Mouse (Mus musculus): ENCODE results near the gene Hist1h3a. TPM values are rescaled to one million over a fixed set of nuclear protein-coding genes. Genes with fewer than 3 reads are reported as not detected.
"Not testable (repeated sequence)": the region's sequence is repeated elsewhere in the genome, so short reads cannot be mapped to it uniquely, and the experiment has no call there.

Gene Hist1h3a
- total RNA-seq (2021), result 10 to 100 TPM; 37.3 to 46.3 TPM

DNA sequence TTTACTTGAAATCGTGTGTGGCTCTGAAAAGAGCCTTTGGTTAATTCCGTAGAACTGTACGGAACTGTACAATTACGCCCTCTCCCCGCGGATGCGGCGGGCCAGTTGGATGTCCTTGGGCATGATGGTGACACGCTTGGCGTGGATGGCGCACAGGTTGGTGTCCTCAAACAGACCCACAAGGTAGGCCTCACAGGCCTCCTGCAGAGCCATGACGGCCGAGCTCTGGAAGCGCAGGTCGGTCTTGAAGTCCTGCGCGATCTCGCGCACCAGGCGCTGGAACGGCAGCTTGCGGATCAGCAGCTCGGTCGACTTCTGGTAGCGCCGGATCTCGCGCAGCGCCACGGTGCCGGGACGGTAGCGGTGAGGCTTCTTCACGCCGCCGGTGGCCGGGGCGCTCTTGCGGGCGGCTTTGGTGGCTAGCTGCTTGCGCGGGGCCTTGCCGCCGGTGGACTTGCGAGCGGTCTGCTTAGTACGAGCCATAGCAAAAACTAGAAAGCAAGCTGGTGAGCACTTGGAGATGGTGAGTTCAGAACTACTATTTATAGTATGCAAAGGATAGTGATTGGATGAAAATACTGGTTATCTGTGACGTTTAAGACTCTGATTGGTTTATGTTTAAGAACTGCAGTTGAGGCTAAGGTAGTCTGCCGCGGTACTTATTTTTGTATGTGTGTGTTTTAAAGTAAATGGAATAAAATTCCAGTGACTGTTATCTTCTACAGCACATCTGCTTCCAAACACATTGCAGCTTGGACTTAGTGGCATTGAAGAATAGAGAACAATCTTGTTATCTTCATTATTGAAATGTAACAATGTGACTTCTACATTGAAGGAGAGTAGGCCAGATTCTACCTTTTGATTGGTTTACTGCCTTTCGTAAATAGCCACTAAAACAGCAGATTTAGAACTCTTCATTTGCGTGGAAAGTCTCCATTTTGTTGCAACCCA lies at the start of gene Hist1h3a:
TSS of gene Hist1h3a (minus strand) at position 516 of the 951 bp plus-strand sequence.
- peak; percentile 53 to 58 for DNase-seq

DNA sequence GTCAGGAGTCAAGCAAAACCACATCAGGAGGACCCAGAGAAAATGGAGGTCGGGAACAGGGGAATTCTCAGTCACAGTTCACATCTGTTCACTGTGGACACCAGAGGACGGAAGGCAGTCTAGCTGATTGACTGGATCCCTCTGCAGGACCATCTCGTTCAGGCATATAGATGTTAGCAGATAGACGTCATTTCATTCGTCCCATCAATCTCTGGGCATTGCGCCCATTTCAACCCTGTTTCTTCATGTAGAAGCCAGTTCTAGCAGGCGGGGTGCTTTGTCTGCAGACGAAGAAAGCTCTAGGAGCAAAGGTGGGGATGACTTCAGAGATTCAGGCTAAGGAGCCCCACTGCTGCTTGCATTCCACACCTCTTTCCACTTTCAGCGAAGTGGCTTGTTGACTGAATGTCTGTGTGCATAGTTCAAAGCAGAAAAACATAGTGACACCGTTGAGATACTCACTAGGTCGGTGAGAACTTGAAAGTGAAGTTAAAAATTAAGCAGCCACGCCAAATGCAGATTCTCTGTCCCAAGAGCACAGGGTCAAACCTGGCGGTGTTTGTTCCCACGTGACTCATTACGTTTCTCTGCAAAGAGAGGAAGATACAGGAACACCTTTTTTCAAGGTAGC lies 44.4 kb upstream of the Hist1h3a start, which contains the start of gene Slc17a2:
TSS of gene Slc17a2 (plus strand) at position 572 of the 631 bp plus-strand sequence.
- no peak for DNase-seq

DNA sequence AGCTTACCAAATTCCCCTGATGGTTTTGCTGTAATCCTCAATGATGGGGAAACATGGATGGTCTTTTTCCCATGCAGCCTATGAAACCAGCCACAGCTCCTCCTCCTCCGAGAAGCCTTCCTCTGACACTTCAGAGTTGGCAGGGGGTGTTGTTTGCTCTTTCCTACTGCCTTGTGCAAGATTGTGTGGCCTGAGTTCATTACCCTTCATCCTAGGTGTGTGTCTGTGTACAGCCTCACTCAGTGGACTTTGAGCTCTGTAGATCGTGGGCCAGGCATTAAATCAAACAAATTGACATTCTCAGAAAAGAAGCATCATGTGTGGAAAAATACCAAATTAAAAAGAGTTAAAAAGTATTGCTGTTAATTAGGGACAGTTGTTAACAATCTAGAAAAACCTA lies 42.3 kb upstream of the Hist1h3a start:
- DNase-seq, result no peak

DNA sequence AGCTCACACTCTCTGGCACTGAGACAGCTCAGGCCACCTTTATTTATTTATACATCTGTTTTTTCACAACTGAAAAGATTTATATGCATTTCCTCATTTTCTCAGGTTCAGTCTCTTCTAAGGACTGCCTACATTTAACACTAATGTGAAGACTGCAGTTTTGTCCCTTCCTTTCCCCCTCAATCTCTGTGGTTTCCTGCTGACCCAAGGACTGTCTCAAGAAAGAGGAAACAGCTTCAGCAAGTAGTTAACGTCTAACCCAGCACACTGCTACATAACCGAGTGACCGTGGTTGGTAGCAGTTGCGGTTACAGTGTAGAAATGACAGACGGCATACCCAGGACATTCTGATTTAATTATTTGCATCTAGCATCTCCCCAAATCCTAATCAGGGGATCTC lies 37.2 kb upstream of the Hist1h3a start:
- DNase-seq, result no peak

DNA sequence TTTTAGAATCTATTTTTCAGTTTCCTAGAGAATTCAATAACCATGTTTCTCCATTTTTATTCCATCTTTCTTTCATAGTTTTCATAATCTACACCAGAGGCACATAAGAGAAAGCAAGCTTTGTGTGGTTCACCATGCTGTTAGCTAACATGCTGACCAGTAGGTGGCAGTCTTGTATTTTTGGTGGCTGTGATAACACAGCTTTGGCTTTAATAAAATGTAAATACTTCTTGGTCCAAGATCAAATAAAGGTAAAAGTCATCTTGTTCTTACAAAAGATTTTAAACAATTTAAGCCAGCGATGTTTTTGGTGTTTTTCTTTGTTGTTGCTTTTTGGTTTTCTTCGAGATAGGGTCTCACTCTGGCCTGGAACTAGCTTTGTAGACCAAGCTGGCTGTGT lies 30.3 kb upstream of the Hist1h3a start:
- peak in 1 of 2 experiments; percentile 37 for DNase-seq

DNA sequence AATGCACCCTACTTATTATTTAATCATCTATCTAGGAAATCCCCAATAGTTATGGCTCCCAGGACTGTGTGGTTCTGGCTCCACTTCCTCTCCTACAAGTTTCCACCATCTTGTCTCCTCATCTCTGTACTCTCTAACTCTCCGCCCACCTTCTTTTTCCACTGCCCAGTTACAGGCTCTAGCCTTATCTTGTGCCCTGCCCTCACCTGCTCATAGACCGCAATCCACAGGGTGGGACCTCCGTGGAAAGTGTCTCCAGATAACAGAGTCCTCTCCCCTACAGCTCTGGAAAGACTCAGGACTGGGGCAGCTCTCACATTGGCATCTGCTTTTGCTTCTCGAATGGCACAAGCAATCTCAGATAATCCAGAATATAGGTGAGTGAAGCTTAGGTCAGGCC lies 16.8 kb upstream of the Hist1h3a start:
- no peak for DNase-seq

DNA sequence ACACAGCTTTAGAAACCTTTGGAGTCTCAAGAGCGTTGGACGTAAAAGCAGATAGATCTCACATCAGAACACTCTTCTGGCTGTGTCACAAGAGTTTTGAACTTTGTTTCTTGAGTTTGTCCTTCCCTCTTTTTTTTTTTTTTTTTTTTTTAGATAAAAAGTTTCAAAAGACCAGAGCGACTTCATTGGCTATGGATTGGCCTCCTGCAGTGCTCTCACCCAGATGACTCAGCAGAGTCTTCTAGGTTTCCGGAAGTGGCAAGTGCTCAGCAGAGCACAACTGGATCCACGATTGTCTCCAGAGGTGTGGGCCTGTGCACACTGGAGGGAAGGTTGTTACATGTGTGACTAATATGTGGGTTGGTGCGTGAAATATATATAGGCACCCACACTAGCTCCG lies 16.2 kb upstream of the Hist1h3a start:
- DNase-seq, result no peak

DNA sequence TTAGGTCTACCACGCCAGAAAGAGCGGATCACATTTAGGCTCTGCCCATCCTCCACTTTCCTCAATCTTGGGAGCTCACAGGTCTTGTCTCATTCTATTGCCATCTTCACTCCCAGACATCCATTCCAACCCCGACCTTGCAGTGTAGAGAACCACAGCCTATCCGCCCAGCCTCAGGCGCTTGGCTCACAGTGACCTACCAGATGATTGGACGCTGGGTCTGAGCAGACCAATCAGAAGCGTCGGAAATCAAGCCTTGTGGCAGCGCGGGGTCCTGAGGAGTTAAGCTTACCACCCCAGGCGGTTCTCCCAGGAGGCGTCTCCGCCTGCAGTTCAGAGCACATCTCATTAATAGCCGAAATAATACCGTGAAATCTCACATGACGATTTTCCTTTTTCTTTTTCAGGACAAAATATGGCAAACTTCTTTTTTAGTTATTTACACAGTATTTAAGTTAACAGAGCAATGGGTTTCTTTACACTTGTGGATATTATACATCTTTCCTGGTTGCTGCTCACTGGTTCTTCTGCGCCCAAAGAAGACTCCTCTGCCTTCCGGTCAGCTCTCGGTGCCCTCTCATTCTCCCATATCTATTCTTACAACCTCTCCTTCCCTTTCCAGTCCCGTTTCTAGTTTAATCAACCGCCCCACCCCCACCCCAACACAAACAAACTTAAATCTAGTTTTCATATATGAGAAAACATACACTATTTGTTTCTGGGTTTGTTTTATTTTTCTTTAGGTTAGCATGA lies 10.6 kb upstream of the Hist1h3a start:
- peak; percentile 18 for DNase-seq

DNA sequence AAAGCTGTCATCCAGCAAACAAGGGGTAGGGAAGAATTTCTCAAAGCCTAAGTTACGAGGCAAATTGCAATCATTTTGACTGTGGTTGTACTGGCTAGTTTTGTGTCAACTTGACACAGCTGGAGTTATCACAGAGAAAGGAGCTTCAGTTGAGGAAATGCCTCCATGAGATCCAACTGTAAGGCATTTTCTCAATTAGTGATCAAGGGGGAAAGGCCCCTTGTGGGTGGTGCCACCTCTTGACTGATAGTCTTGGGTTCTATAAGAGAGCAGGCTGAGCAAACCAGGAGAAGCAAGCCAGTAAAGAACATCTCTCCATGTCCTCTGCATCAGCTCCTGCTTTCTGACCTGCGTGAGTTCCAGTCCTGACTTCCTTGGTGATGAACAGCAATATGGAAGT lies 7.4 kb upstream of the Hist1h3a start, which contains the start of gene Trim38:
TSS of gene Trim38 (plus strand) at position 301 of the 400 bp plus-strand sequence.
- not testable (repeated sequence) for DNase-seq

DNA sequence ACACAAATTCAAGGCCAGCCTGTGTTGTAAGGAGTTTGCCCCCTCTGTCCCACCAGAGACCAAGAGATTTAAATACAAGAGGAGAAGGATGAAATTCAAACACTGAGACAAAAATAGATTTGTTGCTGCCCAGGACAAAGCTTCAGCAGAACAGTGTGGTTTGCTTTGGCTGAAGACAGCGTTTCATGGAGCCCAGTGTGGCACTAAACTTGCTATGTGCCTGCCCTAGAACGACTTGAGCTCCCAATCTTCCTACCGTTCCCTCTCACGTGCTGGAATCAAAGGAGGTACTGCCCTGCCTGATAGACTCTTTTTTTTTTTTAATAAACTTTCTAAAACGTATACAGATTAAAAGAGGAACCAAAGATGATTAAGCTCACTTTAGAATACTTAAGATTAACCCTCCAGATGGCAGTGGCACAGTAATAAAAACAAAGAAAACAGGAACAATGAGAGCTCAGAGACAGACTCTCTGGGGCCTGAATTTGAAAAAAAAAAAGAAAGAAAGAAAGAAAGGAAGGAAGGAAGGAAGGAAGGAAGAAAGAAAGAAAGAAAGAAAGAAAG lies 6.7 kb upstream of the Hist1h3a start:
- DNase-seq, result no peak

DNA sequence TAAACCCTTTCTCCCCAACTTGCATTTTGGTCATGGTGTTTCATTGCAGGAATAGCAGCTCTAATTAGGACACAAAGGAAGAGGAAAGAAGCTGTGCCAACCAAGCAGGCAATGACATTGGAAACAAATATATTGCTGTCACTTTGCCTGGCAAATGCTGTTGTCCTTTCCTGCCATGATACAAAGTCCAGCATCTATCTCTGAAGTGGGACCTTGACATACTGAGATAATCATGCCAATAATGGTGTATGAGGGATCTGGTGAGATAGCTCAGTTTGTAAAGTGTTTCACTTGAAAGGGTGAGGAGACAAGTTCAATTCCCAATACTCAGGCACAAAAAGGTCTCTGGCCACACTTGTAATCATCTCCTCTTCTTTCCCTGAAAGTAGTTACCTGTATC lies 4.6 kb upstream of the Hist1h3a start:
- DNase-seq, result no peak

DNA sequence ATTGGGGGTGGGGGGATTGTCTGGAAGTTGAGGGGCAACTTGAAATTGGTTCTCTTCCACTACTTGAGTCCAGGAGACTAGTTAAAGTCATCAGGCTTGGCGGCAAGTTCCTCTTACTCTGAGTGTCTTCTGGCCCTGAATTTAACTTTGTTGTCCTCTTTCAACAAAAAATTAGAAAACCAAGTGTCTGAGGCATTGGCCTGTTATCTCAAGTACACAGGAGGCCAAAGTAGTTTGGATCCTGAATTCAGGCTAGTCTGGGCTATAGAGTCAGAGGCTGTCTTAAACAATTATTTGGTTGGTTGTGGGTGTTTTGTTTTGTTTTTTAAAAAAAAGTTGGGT lies 3.0 kb upstream of the Hist1h3a start:
- no peak for DNase-seq

DNA sequence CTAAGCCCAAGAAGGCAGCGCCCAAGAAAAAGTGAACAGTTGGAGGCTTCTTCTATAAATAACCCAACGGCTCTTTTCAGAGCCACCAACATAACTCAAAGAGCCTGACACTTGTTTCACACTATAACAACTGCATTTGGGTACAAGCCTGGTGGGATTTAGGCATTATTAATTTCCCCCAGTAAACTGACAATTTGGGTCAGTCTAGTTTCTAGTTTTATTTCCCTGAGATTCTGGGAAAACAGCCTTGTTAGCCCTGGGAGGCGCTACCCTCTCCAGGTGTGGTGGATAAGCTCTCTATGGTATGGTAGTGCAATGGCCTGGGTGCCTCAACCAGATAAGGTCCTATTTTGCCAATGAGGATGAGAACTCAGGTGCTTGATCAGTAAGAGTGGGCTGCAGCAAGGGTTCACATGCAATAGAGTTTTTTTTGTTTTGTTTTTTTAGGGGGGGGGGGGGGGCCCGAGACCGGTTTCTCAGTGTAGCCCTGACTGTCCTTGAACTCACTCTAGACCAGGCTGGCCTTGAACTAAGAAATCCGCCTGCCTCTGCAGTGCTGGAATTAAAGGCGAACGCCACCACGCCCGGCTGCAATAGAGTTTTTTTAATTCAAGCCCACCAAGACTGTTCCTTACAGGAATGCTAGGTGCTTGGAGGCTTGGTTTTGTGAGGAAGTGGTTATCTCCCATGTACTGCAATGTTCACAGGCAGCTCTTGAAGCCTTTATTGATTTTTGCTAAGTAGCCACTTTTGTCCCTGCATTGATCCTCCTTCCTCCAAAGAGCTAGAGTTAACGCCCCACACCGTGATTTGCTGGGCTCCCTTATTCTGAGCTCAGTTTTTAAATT lies 2.4 kb upstream of the Hist1h3a start:
- DNase-seq, result no peak

DNA sequence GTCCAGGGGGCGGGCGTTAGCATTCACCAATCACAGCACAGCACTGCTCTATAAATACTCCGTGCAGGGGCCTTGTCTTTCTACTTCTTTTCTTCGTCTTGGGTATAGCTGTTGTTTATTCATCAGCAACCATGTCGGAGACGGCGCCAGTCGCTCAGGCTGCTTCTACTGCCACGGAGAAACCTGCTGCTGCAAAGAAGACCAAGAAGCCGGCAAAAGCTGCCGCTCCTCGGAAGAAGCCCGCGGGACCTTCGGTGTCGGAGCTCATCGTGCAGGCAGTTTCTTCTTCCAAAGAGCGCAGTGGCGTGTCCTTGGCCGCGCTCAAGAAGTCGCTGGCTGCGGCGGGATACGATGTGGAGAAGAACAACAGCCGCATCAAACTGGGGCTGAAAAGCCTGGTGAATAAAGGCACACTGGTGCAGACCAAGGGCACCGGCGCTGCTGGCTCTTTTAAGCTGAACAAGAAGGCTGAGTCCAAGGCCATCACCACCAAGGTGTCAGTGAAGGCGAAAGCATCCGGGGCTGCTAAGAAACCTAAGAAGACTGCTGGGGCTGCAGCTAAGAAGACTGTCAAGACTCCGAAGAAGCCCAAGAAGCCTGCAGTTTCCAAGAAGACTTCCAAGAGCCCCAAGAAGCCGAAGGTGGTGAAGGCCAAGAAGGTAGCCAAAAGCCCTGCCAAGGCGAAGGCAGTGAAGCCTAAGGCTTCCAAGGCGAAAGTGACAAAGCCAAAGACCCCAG lies 1.6 kb upstream of the Hist1h3a start, which contains the start of gene Hist1h1a:
TSS of gene Hist1h1a (plus strand) at position 81 of the 738 bp plus-strand sequence.
- DNase-seq, result peak; percentile 66 to 77

DNA sequence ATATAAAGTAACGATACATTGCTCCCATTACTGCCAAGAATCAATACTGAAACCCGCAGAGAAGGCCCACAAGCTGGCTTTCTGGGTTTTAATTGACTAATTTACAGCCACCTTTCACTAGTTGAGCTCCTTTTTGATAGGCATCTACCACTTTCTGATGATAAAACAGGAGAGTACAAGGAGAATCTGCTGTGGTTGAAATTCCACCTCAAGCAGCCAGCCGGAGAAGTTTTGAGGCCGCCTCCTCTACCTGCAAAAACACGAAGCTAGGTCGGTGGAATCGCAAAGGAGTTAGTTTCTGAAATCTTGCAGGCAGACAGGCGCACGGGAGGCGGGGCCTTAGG lies 1.0 kb upstream of the Hist1h3a start:
- DNase-seq, result no peak

DNA sequence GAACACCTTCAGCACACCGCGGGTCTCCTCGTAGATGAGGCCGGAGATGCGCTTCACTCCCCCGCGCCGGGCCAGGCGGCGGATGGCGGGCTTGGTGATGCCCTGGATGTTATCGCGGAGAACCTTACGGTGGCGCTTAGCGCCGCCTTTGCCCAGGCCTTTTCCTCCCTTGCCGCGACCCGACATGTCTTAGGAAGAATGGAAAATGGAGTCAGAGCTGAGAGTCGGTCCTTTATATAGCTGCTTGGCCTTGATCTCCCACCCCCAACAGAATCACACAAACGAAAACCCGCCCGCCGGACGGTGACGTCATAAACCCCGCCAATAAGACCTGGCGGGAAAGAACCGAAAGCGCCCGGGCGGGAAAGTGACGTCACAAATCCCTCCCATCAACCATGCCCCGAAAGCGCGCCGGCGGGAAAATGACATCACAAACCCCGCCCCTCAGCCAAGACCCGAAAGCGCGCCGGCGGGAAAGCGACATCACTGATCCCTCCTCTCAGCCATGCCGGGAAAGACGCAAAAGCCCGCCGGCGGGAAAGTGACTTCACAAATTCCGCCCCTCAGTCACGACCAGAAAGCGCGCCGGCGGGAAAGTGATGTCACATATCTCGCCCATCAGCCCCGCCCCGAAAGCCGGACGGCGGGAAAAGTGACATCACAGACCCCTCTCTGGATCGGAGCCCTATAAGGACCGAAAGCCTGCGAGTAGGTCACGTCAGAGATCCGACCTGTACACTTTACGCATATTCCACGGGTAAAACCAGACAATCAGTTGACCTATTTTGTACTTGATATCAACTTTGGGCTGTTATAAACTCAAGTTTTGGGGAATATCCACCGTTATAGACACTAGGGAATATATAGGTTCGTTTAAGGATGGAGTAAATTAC lies 968 bp downstream of the Hist1h3a start, which contains the start of gene Hist1h4a:
TSS of gene Hist1h4a (minus strand) at position 259 of the 893 bp plus-strand sequence.
- peak; percentile 98 for DNase-seq

DNA sequence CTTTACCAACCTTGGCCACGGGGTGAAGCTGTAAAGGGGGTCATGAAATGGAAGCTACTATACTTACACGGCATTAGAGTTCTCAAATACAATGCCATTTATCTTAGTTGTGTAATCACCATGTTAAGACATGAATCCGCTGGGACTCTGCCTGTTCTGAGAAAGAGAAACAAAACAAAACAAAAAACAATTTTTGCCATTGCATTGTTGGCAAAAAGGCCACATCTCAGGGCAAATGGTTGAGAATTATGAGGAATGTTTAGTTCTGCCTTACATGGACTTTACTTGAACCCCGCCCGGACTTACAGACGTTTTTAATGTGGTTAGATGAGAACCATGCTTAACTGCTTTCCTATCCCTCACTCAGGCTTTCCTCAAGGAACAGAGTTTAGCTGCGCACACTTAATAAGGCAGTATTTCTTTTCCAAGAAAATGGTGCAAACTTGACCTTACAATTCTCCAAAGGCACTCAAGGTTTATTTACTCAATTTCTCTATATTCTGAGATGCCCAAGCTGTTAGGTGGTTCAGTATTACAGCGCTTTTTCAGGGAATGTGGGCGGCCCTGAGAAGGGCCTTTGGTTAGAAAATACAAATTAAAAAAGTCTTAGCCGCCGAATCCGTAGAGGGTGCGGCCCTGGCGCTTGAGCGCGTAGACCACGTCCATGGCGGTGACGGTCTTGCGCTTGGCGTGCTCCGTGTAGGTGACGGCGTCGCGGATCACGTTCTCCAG lies 1.8 kb downstream of the Hist1h3a start:
- no peak for DNase-seq

DNA sequence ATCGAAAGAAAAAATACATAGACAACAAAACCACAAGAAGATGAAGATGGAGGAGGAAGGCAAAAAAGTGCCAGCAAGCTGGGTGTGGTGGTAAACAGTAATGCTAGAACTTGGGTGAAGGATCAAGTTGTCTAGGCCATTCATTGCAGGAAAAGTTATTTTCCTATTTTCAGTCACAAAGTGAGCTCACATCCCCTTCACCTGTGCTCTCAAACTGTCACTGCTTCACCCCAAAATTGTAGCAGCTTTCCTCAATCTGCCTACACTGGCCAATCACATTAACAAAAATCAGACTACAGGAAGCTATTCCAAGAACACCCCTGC lies 2.3 kb downstream of the Hist1h3a start:
- DNase-seq, result no peak

DNA sequence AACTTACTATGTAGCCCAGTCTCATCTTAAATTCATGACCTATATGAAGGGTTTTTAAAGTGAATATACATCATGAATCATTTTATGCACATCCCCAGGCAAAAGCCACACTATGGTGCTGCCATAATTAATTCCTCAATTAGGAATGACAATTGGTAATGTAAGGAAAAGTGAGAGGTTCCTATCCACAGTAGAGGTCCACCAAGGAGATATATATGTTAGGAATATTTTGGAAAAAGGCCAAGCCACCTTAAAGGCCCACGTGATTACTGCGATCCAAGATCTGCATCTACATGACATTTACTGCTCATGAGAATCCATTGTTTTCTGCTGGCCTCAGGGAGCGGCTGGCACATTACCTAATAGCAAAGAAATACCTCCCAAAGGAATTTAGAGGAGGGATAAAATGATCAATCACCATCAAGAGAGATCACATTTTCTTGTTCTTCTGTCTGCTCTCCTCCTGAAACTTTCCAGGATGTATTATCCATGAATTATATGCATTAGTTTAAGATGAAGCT lies 2.9 kb downstream of the Hist1h3a start:
- no peak for DNase-seq
